Mouse (Mus musculus): Measurements from ENCODE around the gene Ptprg. TPM values are rescaled to one million over a fixed set of nuclear protein-coding genes. Genes with fewer than 3 reads are reported as not detected.

Gene Ptprg
- polyA plus RNA-seq, 1 experiment: 73.9 TPM

DNA sequence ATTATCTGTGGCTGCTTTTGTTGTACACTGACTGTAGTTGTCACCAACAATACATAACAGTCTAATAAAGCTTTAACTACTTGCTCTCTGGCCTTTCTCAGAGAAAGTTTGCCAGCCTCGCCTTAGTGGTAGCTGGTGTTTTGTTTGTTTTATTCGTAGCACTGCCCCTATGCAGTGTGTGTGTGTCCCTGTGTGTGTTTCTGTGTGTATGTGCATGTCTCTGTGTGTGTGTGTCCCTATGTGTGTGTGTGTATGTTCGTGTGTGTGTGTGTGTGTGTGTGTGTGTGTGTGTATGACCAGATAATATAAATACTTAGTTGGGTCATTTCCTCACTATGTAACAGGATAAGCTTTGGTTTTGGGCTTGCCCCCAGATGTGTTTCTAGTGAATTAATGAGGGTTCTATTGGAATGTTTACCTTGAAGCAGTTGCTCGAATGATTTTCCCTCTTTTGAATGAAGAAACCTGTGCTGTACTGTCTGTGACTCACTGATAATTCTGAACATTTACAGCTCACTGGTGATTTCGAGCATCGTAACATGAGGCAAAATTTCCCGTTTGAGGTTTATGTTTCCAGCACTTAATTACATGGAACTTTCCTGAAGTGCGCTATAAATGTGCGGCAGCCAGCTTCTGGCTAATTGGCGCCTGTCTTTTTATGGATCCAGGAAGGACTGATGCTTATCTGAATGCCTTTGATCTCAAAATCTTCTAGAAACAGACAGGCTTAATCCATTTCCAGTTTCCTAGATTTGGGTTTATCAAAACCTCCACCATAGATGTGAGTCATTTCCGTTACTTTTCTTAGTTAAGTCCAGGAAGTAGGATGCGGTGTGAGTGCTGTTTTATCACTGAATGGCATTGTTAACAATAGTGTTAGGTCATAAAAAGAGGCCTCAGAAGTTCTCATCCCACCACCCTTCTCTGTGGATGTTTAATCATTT is 546.3 kb downstream of the Ptprg start:
- TF ChIP-seq CTCF (IDR thresholded peaks at IDR 0.05; ENCODE audit: borderline replicate concordance, insufficient read depth, low read length): no peak
- no peak for TF ChIP-seq POLR2A (IDR thresholded peaks at IDR 0.05; ENCODE audit: low read depth, low read length)
- H3K27ac ChIP-seq (ENCODE audit: insufficient read depth, low read length): peak overlapping the region; percentile 11; the same call in 1 of the 2 replicates
- H3K4me1 ChIP-seq (ENCODE audit: control insufficient read depth, insufficient read depth, low read length): peaks cover 7% of the 10 kb centered on the region
- no peak overlapping the region for H3K4me3 ChIP-seq (ENCODE audit: insufficient read depth, low read length)

DNA sequence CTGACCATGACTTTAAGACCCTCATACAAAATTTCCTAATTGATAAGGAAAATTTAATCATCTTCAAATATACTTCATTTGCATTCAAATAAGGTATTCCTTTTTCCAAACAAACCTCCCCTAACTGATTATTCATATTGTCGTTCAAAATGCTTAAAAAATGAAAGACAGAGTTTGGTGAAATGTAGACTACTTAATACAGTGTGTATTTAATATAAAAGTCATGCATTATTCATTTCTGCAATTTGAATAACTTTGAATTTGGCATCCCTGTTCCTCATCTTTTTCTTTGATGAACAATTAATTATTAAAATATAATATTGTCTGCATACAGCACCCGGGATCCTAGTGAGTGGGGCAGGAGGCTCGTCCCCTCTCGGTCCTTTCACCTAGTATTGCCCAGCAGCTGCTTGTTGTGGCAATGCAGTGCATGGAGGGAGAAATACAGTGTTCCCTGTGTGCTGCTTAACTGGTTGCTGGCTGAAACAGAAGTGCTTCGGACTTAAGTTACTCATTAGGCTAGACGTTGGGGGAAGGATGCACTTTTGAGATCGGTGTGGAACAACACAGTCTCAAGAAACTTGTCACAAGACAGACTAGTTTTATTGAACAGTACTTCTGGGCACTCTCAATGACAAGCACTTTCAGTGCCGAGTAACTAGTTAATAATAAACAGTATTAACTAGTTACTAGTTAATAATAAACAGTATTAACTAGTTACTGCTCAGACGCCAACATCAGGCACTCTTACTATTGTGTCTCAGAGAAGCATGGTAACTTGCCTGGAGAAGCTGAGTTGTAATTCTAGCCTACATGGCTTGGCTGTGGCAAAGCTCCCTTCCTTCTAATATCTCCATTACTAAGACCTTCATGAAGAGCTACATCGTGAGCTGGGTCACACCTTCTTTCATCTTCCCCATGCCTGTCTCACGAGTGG is 549.3 kb downstream of the Ptprg start:
- no peak overlapping the region for H3K4me3 ChIP-seq (ENCODE audit: insufficient read depth, low read length)

DNA sequence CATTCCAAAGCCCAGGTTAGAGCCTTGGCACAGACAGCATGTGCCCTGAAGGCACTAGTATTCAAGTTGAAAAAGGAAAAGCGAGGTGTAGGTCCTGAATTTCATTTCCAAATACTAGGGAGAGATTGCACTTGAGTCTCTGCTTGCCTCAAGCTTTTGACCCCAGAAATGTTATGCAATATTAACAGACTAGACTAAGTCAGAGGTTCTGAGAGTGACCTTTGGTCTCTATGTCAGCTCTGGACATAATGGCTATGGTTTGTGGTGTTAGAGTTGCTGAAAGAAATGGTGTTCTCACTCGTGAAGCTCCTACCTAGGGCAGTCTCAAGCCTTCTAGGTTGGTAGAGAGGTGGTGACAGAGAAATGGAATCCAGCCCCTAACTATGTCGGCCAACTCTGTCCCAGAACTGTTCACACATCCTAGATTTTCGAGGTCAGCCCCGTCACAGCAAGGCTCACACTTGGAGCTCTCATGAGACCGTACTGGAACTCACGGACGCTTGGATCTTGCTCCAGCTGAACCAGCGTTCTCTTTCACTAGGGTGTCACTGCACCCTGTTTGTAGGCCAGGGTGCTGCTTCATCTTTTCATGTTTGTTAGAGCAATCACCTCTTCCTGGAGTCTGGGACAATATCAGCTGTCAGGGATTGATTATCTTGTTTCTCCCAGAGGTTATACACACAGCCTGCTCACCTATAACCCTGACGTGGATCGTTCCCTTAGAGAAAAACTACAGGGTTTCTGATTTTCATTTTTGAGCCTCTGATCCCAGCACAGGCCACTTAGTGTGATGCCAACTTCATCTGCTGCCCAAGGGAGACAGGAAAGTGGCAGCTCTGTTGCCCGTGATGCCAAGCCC is 551.2 kb downstream of the Ptprg start:
- H3K4me1 ChIP-seq (ENCODE audit: control insufficient read depth, insufficient read depth, low read length): peaks cover 5% of the 10 kb centered on the region
- no peak overlapping the region for H3K4me3 ChIP-seq (ENCODE audit: insufficient read depth, low read length)
- no peak overlapping the region for H3K27ac ChIP-seq (ENCODE audit: insufficient read depth, low read length)

More for the DNA sequence above, 549.3 kb downstream of the Ptprg start:
- Histone ChIP-seq H3K27ac (ENCODE audit: insufficient read depth, low read length) (no peak overlapping the region), H3K4me1 (ENCODE audit: control insufficient read depth, insufficient read depth, low read length) (peaks cover 7% of the 10 kb centered on the region)
- TF ChIP-seq CTCF (IDR thresholded peaks at IDR 0.05; ENCODE audit: borderline replicate concordance, insufficient read depth, low read length) (no peak), POLR2A (IDR thresholded peaks at IDR 0.05; ENCODE audit: low read depth, low read length) (no peak)

DNA sequence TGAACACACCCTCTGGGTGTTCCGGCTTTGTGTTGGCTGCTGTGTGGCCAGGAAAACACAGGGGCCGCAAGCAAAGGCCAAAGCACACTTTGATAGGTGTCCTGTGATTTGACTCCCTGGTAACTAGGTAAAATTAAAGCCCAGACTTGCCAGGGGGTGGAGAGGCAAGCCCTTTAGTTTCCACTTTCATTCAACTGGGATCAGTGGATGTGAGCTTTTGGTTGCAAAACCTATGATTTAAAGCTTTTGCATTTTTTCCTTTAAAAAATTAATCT is 551.8 kb downstream of the Ptprg start:
- H3K4me1 ChIP-seq (ENCODE audit: control insufficient read depth, insufficient read depth, low read length): peaks cover 3% of the 10 kb centered on the region
- no peak for TF ChIP-seq CTCF (IDR thresholded peaks at IDR 0.05; ENCODE audit: borderline replicate concordance, insufficient read depth, low read length)
- TF ChIP-seq POLR2A (IDR thresholded peaks at IDR 0.05; ENCODE audit: low read depth, low read length): no peak
- no peak overlapping the region for H3K27ac ChIP-seq (ENCODE audit: insufficient read depth, low read length)
- H3K4me3 ChIP-seq (ENCODE audit: insufficient read depth, low read length): no peak overlapping the region

More for the DNA sequence above, 551.2 kb downstream of the Ptprg start:
- no peak for TF ChIP-seq CTCF (IDR thresholded peaks at IDR 0.05; ENCODE audit: borderline replicate concordance, insufficient read depth, low read length)
- TF ChIP-seq POLR2A (IDR thresholded peaks at IDR 0.05; ENCODE audit: low read depth, low read length): no peak

DNA sequence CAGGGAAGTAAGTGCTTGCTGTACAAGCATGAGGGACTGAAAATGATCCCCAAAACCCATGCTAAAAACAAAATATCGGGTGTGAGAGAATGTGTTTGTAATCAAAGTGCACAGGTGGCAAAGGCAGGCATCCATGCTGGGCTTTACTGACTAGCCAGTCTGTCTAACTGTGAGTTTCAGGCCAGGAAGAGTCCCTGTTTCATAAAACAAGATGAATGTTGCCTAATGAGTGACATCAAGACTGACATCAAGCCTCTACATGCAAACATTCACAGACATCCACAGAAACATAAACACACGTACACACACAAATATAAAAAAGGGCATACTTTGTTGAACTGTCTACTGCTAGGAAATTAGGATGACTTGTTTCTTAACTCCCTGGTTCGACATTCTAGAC is 552.3 kb downstream of the Ptprg start:
- no peak overlapping the region for H3K27ac ChIP-seq (ENCODE audit: insufficient read depth, low read length)
- TF ChIP-seq POLR2A (IDR thresholded peaks at IDR 0.05; ENCODE audit: low read depth, low read length) (no peak), CTCF (IDR thresholded peaks at IDR 0.05; ENCODE audit: borderline replicate concordance, insufficient read depth, low read length) (no peak)
- peaks cover under 1% of the 10 kb centered on the region; the same call in 1 of the 2 replicates for H3K4me1 ChIP-seq (ENCODE audit: control insufficient read depth, insufficient read depth, low read length)
- no peak overlapping the region for H3K4me3 ChIP-seq (ENCODE audit: insufficient read depth, low read length)

DNA sequence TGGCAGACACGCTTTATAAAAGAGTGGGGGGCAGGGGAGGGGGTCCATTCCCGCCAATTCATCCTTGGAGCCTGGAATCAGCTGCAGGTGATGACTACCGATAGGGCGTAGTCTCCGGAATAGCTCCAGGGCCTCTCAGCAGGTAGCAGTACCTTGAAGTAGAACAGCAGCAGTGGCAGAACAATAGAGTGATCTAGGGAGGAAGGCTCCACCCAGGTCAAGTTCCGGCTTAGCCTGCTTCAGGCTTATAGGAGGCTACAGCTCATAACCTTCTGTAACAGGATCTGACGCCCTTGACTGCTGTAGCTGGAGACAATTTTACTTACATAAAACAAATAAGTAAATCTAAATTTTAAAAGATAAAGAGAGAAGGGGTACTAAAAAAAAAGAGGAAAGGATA is 554.1 kb downstream of the Ptprg start:
- Histone ChIP-seq H3K27ac (ENCODE audit: insufficient read depth, low read length) (no peak overlapping the region), H3K4me3 (ENCODE audit: insufficient read depth, low read length) (no peak overlapping the region), H3K4me1 (ENCODE audit: control insufficient read depth, insufficient read depth, low read length) (no peaks in the 10 kb centered on the region)
- no peak for TF ChIP-seq POLR2A (IDR thresholded peaks at IDR 0.05; ENCODE audit: low read depth, low read length)
- no peak for TF ChIP-seq CTCF (IDR thresholded peaks at IDR 0.05; ENCODE audit: borderline replicate concordance, insufficient read depth, low read length)

DNA sequence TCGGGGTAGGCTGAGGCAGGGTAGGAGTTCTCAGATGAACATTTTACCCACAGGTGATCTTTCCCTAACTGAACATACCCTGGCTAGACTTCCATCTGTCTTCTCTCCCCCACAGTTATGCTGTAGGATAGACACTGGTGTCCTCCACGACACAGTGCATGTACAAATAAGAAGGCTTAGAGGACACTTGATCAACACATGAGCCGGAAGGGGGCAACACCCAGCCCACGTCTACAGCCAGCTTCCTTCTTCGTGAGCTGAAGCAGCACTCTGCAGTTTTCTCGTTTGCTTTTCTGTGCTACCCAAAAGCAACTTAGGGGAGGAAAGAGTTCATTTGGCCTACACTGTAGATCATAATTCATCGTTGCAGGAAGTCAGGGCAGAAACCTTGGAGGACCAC is 554.7 kb downstream of the Ptprg start:
- no peak for TF ChIP-seq POLR2A (IDR thresholded peaks at IDR 0.05; ENCODE audit: low read depth, low read length)
- no peak for TF ChIP-seq CTCF (IDR thresholded peaks at IDR 0.05; ENCODE audit: borderline replicate concordance, insufficient read depth, low read length)
- H3K4me1 ChIP-seq (ENCODE audit: control insufficient read depth, insufficient read depth, low read length): no peaks in the 10 kb centered on the region

DNA sequence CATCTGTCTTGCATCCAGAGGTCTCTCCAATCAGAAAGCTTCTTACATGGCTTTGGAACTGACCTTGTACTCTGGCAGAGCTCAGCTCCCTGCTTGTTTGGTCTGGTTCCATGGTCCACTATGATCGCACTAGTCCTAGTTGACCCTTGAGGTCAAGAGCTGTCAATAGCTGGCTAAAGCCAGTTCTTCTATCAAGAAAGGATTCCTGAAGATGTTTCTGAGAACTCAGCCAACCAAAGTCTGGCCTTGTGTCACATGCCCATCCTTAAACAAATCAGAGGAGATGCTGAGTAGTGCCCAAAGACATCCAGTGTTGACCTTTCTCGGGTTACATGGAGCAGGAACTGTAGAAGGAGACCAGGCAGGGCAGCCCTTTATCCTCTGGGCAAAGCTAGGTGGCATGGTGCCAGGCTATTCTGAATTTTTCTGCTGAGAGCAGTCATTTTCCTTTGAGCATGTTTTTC is 559.2 kb downstream of the Ptprg start:
- no peak overlapping the region for H3K4me3 ChIP-seq (ENCODE audit: insufficient read depth, low read length)
- H3K4me1 ChIP-seq (ENCODE audit: control insufficient read depth, insufficient read depth, low read length): no peaks in the 10 kb centered on the region
- TF ChIP-seq CTCF (IDR thresholded peaks at IDR 0.05; ENCODE audit: borderline replicate concordance, insufficient read depth, low read length) (no peak), POLR2A (IDR thresholded peaks at IDR 0.05; ENCODE audit: low read depth, low read length) (no peak)
- no peak overlapping the region for H3K27ac ChIP-seq (ENCODE audit: insufficient read depth, low read length)

More for the DNA sequence above, 554.7 kb downstream of the Ptprg start:
- no peak overlapping the region for H3K4me3 ChIP-seq (ENCODE audit: insufficient read depth, low read length)
- H3K27ac ChIP-seq (ENCODE audit: insufficient read depth, low read length): no peak overlapping the region

DNA sequence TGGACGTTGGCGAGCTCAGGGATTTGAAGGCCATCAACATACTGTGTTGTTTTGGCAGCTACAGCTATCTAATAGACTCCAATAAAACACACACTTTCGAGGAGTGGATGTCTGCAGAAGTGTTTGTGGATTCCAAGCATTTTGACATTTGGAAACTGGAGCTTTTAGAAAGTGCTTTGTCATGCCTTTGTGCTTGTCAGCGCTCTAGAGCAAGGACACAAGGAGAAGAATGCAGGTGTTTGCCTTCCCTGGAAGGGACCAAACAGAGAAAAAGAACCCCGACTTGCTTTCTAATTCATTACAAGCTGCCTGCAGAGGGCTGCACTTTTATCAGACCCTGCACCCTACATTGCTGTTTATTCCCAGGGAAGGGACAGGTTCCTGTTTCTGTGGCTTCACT is 560.0 kb downstream of the Ptprg start:
- no peak overlapping the region for H3K27ac ChIP-seq (ENCODE audit: insufficient read depth, low read length)
- no peaks in the 10 kb centered on the region for H3K4me1 ChIP-seq (ENCODE audit: control insufficient read depth, insufficient read depth, low read length)
- H3K4me3 ChIP-seq (ENCODE audit: insufficient read depth, low read length): no peak overlapping the region
- no peak for TF ChIP-seq POLR2A (IDR thresholded peaks at IDR 0.05; ENCODE audit: low read depth, low read length)
- TF ChIP-seq CTCF (IDR thresholded peaks at IDR 0.05; ENCODE audit: borderline replicate concordance, insufficient read depth, low read length): no peak

Measured in embryonic fibroblast, embryonic 13.5 days (primary cell).